Mouse (Mus musculus): ENCODE measurements at regions not wholly inside any gene's neighbourhood (a gene's known extent, or its start where the extent isn't known, plus 50 kb on each side); places are given as distances from the start of the nearest gene placed in this dataset.
"Not testable (repeated sequence)": the region's sequence is repeated elsewhere in the genome, so short reads cannot be mapped to it uniquely, and the experiment has no call there.

DNA sequence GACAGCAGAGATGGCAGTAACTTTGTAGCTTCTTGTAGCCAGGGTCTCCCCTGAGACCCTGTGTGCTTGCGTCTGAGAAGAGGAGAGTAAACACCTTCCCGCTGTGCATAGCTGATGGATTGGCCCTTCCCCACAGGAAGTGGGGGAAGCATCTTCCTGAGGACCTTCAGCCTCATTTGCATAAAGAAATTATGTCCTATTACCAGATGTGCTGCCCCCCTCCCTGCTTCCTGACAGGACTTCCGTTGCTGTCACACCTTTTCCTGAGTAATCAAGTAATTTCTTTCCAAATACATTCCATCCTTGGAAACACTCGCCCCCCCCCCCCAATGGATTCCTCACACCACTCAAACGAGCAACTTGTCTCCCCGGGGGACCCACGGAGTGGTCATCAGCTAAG lies 77.5 kb upstream of the Med13l start:
- H3K4me1 ChIP-seq (ENCODE audit: insufficient read depth, low read depth, low read length) = peaks cover 4% of the 10 kb centered on the region; the same call in 1 of the 2 replicates
- ATAC-seq (peak; percentile 7; the same call in 1 of the 2 replicates), DNase-seq (ENCODE audit: low spot score) (no peak)
- no peak overlapping the region for H3K9ac ChIP-seq (replicated peaks; ENCODE audit: low read depth)
- TF ChIP-seq EP300 (IDR thresholded peaks at IDR 0.05) (peak; percentile 51), CTCF (IDR thresholded peaks at IDR 0.05) (no peak)
- no peak overlapping the region; the same call in 1 of the 2 replicates for H3K4me2 ChIP-seq (replicated peaks; ENCODE audit: low read depth, low read length)
- no peaks in the 10 kb centered on the region for H3K36me3 ChIP-seq (ENCODE audit: insufficient read depth, low read length)
- 2% methylated on average over 7 of the region's 7 CpGs for WGBS
- H3K4me3 ChIP-seq (ENCODE audit: low read depth, low read length) = no peak overlapping the region
- no peak overlapping the region for H3K27ac ChIP-seq (ENCODE audit: low read length)
- H3K27me3 ChIP-seq (replicated peaks; ENCODE audit: insufficient read depth, low read length) = no peaks in the 10 kb centered on the region
- no peaks in the 10 kb centered on the region for H3K9me3 ChIP-seq (ENCODE audit: low read length)

DNA sequence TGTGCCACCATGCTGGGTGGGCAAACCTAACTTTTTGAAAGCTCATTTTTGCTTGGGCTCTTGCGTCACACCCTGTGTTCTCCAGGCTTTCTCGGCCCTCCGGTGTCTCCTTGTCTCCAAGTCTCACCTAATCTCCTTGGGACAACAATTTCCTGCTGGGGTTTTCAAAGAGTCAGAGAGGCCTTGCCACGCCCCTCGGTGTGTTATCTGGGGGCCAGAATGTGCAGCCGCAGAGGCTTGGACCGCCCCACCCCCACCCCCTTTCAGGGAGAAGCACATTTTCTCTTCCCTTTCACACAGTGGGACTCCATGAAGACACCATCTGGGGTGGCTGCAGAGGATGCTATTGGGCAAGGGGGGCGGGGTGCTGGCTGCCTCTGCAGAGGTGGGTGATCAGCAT lies 76.9 kb upstream of the Med13l start:
- H3K4me2 ChIP-seq (replicated peaks; ENCODE audit: low read depth, low read length) = no peak overlapping the region; the same call in 1 of the 2 replicates
- peaks cover 4% of the 10 kb centered on the region; the same call in 1 of the 2 replicates for H3K4me1 ChIP-seq (ENCODE audit: insufficient read depth, low read depth, low read length)
- H3K27ac ChIP-seq (ENCODE audit: low read length) = no peak overlapping the region
- no peaks in the 10 kb centered on the region for H3K27me3 ChIP-seq (replicated peaks; ENCODE audit: insufficient read depth, low read length)
- peak; percentile 38 for DNase-seq (ENCODE audit: low spot score)
- no peak overlapping the region for H3K9ac ChIP-seq (replicated peaks; ENCODE audit: low read depth)
- H3K9me3 ChIP-seq (ENCODE audit: low read length) = no peaks in the 10 kb centered on the region
- ATAC-seq = peak; percentile 32; the same call in 1 of the 2 replicates
- TF ChIP-seq CTCF (IDR thresholded peaks at IDR 0.05) = no peak
- no peak for TF ChIP-seq EP300 (IDR thresholded peaks at IDR 0.05)
- whole genome bisulfite sequencing = 5% methylated on average over 8 of the region's 8 CpGs
- H3K36me3 ChIP-seq (ENCODE audit: insufficient read depth, low read length) = no peaks in the 10 kb centered on the region
- H3K4me3 ChIP-seq (ENCODE audit: low read depth, low read length) = no peak overlapping the region

DNA sequence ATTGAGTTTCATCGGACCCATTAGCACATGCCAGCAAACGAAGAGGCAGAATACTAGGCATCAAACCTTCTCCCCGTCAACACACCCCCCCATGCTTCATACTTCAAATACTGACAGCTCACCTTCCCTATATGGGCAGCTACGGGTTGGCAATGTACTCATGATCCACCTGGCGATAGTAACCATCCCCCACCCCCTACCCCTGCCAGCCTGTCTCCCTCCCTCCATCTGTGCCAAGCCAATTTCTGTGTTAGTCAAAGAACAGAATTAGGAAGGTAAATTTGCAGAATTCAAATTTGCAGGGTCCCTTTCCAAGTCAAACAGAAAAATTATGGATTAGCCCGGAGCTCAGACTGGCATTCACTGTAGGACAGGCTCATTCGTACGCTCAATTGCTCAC lies 75.3 kb upstream of the Med13l start:
- Histone ChIP-seq H3K4me1 (ENCODE audit: insufficient read depth, low read depth, low read length) (peaks cover 4% of the 10 kb centered on the region; the same call in 1 of the 2 replicates), H3K27me3 (replicated peaks; ENCODE audit: insufficient read depth, low read length) (no peaks in the 10 kb centered on the region), H3K9me3 (ENCODE audit: low read length) (no peaks in the 10 kb centered on the region), H3K36me3 (ENCODE audit: insufficient read depth, low read length) (no peaks in the 10 kb centered on the region), H3K4me2 (replicated peaks; ENCODE audit: low read depth, low read length) (no peak overlapping the region), H3K9ac (replicated peaks; ENCODE audit: low read depth) (no peak overlapping the region), H3K27ac (ENCODE audit: low read length) (no peak overlapping the region), H3K4me3 (ENCODE audit: low read depth, low read length) (no peak overlapping the region)
- DNase-seq (ENCODE audit: low spot score) (no peak), ATAC-seq (no peak)
- 87% methylated on average over 8 of the region's 8 CpGs for WGBS
- TF ChIP-seq CTCF (IDR thresholded peaks at IDR 0.05) = no peak
- TF ChIP-seq EP300 (IDR thresholded peaks at IDR 0.05) = no peak

DNA sequence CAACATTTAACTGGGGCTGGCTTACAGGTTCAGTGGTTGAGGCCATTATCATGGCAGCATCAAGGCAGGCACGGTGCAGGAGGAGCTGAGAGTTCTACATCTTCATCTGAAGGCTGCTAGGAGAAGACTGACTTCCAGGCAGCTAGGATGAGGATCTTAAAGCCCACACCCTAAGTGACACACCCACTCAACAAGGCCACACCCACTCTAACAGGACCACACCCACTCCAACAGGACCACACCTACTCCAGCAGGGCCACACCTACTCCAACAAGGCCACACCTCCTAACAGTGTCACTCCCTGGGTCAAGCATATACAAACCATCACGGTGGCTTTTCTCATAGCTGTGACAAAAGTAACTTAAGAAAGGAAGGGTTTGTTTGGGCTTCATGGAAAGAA lies 68.0 kb upstream of the Med13l start:
- H3K4me1 ChIP-seq (ENCODE audit: insufficient read depth, low read depth, low read length); ATAC-seq; DNase-seq (ENCODE audit: low spot score); H3K4me2 ChIP-seq (replicated peaks; ENCODE audit: low read depth, low read length); H3K27me3 ChIP-seq (replicated peaks; ENCODE audit: insufficient read depth, low read length); H3K27ac ChIP-seq (ENCODE audit: low read length); H3K4me3 ChIP-seq (ENCODE audit: low read depth, low read length); H3K36me3 ChIP-seq (ENCODE audit: insufficient read depth, low read length); H3K9me3 ChIP-seq (ENCODE audit: low read length); H3K9ac ChIP-seq (replicated peaks; ENCODE audit: low read depth): not testable (repeated sequence)
- WGBS = 59% methylated on average over 2 of the region's 2 CpGs

DNA sequence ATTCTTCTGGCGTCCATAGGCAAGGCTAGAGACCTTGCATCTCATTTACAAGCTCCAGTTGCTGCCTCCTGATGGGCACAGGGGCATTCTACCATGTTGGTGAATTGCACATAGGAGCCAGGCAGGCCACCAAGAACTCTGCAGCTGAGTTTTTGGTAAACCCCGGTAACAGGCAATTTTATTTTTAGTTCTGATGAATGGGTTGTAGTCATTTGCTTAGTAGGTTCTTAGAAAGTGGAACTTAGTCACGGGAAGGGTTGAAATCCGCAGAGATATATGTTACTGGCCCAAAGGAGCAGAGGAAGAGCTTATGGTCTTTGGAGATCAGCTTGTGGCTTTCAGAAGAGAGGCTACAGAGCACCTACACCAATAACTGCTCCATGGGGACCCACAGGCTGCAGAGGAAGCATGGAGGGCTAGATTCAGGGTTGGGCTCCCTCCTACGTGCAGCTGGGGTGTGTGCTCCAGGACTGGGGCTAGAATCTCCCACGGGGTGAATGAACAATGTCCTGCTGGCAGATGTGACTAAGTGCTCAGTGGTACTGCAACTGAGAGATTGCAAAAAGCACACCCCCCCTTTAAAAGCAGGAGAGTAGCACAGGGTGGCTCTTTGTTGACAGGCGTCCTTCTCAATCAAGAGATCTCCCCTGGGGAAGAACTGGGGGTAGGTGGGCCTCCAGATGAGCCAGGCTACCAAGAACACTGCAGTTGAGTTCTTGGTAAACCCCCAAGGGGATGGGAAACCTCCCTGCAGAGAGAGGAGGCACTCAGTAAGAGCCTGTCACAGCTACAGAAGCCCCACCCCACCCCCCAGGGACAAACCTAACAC lies 65.6 kb upstream of the Med13l start:
- ATAC-seq = no peak
- Histone ChIP-seq H3K9ac (replicated peaks; ENCODE audit: low read depth) (no peak overlapping the region), H3K27ac (ENCODE audit: low read length) (no peak overlapping the region), H3K4me3 (ENCODE audit: low read depth, low read length) (no peak overlapping the region), H3K27me3 (replicated peaks; ENCODE audit: insufficient read depth, low read length) (no peaks in the 10 kb centered on the region), H3K4me1 (ENCODE audit: insufficient read depth, low read depth, low read length) (peaks cover 3% of the 10 kb centered on the region; the same call in 1 of the 2 replicates), H3K9me3 (ENCODE audit: low read length) (no peaks in the 10 kb centered on the region), H3K4me2 (replicated peaks; ENCODE audit: low read depth, low read length) (no peak overlapping the region), H3K36me3 (ENCODE audit: insufficient read depth, low read length) (no peaks in the 10 kb centered on the region)
- no peak for DNase-seq (ENCODE audit: low spot score)
- 65% methylated on average over 7 of the region's 7 CpGs for WGBS
- TF ChIP-seq CTCF (IDR thresholded peaks at IDR 0.05) (no peak), EP300 (IDR thresholded peaks at IDR 0.05) (no peak)

DNA sequence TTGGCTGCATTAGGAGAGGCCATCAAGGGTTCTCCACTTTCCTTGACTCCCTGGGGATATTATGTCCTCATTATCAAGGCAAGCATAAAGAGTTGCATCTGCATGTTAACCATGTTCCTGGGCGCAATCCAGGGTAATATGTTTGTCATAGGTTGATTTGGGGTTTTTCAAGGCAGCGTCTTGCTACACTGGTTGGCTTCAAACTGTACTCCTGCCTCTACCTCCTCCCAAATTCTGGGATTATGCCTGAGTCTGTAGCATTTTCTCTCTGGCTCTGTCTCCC lies 65.1 kb upstream of the Med13l start:
- no peaks in the 10 kb centered on the region for H3K27me3 ChIP-seq (replicated peaks; ENCODE audit: insufficient read depth, low read length)
- DNase-seq (ENCODE audit: low spot score) (peak; percentile 43), ATAC-seq (peak; percentile 28; the same call in 1 of the 2 replicates)
- no peak overlapping the region for H3K4me2 ChIP-seq (replicated peaks; ENCODE audit: low read depth, low read length)
- no peak overlapping the region for H3K27ac ChIP-seq (ENCODE audit: low read length)
- no peak overlapping the region for H3K4me3 ChIP-seq (ENCODE audit: low read depth, low read length)
- TF ChIP-seq EP300 (IDR thresholded peaks at IDR 0.05) = no peak
- TF ChIP-seq CTCF (IDR thresholded peaks at IDR 0.05) = no peak
- 48% methylated on average over 2 of the region's 2 CpGs for WGBS
- peaks cover 3% of the 10 kb centered on the region; the same call in 1 of the 2 replicates for H3K4me1 ChIP-seq (ENCODE audit: insufficient read depth, low read depth, low read length)
- H3K36me3 ChIP-seq (ENCODE audit: insufficient read depth, low read length) = no peaks in the 10 kb centered on the region
- no peaks in the 10 kb centered on the region for H3K9me3 ChIP-seq (ENCODE audit: low read length)
- H3K9ac ChIP-seq (replicated peaks; ENCODE audit: low read depth) = no peak overlapping the region
